Mouse (Mus musculus) stomach, postnatal 0 days (tissue): ENCODE measurements around the gene Wdr54. TPM values are rescaled to one million over a fixed set of nuclear protein-coding genes. Genes with fewer than 3 reads are reported as not detected.
"Not testable (repeated sequence)": the region's sequence is repeated elsewhere in the genome, so short reads cannot be mapped to it uniquely, and the experiment has no call there.

Source experiments
- ATAC-seq: fragments of 200-750 bp; cut with Nextera tagmentation; 2 replicates; pipeline ENCODE4 v1.8.0; 2017; ENCODE audit not compliant: low FRiP score, low TSS enrichment
- DNase-seq: peaks from one replicate; pipeline ENCODE4 v3.0.0-alpha.2; 2016; ENCODE audit warnings: low spot score
- H3K27ac ChIP-seq: fragments of 300-500 bp; sonication (generic); replicated peaks from 2 replicates; pipeline ENCODE4 v1.5.1; 2014; ENCODE audit warnings: mild to moderate bottlenecking, control low read depth
- H3K27me3 ChIP-seq: fragments of 300-500 bp; sonication (generic); 2 replicates; pipeline ENCODE4 v1.6.1; 2014; ENCODE audit warnings: low read length; ENCODE audit not compliant: control insufficient read depth, insufficient read depth
- H3K36me3 ChIP-seq: fragments of 300-500 bp; sonication (generic); 2 replicates; pipeline ENCODE4 v1.6.1; 2014; ENCODE audit warnings: low read length, mixed read lengths; ENCODE audit not compliant: control insufficient read depth, insufficient read depth
- H3K4me1 ChIP-seq: fragments of 300-500 bp; sonication (generic); replicated peaks from 2 replicates; pipeline ENCODE4 v1.6.1; 2014; ENCODE audit warnings: antibody characterized with exemption; ENCODE audit not compliant: control insufficient read depth, insufficient read depth
- H3K4me2 ChIP-seq: fragments of 300-500 bp; sonication (generic); replicated peaks from 2 replicates; pipeline ENCODE4 v1.6.1; 2014; ENCODE audit warnings: low read depth, mild to moderate bottlenecking, control low read depth, moderate library complexity
- H3K4me3 ChIP-seq: fragments of 300-500 bp; sonication (generic); 2 replicates; pipeline ENCODE4 v1.5.1; 2014; ENCODE audit warnings: low read depth, low read length, control low read depth
- H3K9ac ChIP-seq: fragments of 300-500 bp; sonication (generic); 2 replicates; pipeline ENCODE4 v1.6.1; 2014; ENCODE audit warnings: mild to moderate bottlenecking, low read length, control low read depth, mixed read lengths
- H3K9me3 ChIP-seq: fragments of 300-500 bp; sonication (generic); 2 replicates; pipeline ENCODE4 v1.6.1; 2016; ENCODE audit warnings: low read length; ENCODE audit not compliant: control insufficient read depth
- CTCF ChIP-seq: IDR thresholded peaks from 2 replicates; pipeline ENCODE4 v1.5.1; 2016; ENCODE audit warnings: antibody characterized with exemption, low read depth, mild to moderate bottlenecking, moderate library complexity
- EP300 ChIP-seq: optimal IDR thresholded peaks from 2 replicates; pipeline ENCODE3; 2016; ENCODE audit warnings: antibody characterized with exemption
- WGBS: fragments of 180-500 bp; shearing (Covaris S2); extraction: QIAGEN DNeasy Blood & Tissue Kit; methylation state at CpG from one replicate; pipeline ENCODE4 v1.1.7; 2014; 5-methylcytosine and 5-hydroxymethylcytosine counted together
- polyA plus RNA-seq: library from polyadenylated mRNA; unstranded; fragments of >200 nt; fragmentation: Nextera tagmentation; extraction: Ambion mirVana; gene quantifications from 2 replicates; pipeline ENCODE4 v1.2.1, GENCODE M21; 2015

Wdr54 gene
- polyA plus RNA-seq, 1 experiment from 2014 or later, result 1.6 TPM

GRCm38 (mm10) chr6:83165026-83165606 lies 8.9 kb upstream of the Wdr54 start:
- peaks cover 5% of the 10 kb centered on the region for H3K4me1 ChIP-seq
- DNase-seq, result no peak
- H3K36me3 ChIP-seq, result no peaks in the 10 kb centered on the region
- peak overlapping the region; percentile 45; the same call in 1 of the 2 replicates for H3K9ac ChIP-seq
- H3K27ac ChIP-seq, result peak overlapping the region; percentile 81
- H3K4me2 ChIP-seq, result peak overlapping the region; percentile 70
- no peaks in the 10 kb centered on the region for H3K9me3 ChIP-seq
- 3% methylated on average over 6 of the region's 6 CpGs for WGBS
- no peak for TF ChIP-seq CTCF
- no peak for TF ChIP-seq EP300
- peaks cover 12% of the 10 kb centered on the region; the same call in 1 of the 2 replicates for H3K27me3 ChIP-seq
- ATAC-seq, result peak; percentile 9; the same call in 1 of the 2 replicates
- peak overlapping the region; percentile 94 for H3K4me3 ChIP-seq

- peak; percentile 31; the same call in 1 of the 2 replicates for ATAC-seq
Observed at GRCm38 (mm10) chr6:83162701-83163100, 6.5 kb upstream of the Wdr54 start.

GRCm38 (mm10) chr6:83161921-83162641 lies 5.9 kb upstream of the Wdr54 start:
- under 1% methylated on average over 49 of the region's 49 CpGs for WGBS
- Histone ChIP-seq H3K36me3 (no peaks in the 10 kb centered on the region), H3K9ac (peak overlapping the region; percentile 60), H3K9me3 (no peaks in the 10 kb centered on the region), H3K27ac (no peak overlapping the region), H3K4me3 (peak overlapping the region; percentile 50), H3K4me2 (peak overlapping the region; percentile 77), H3K27me3 (peaks cover 12% of the 10 kb centered on the region; the same call in 1 of the 2 replicates), H3K4me1 (peaks cover 5% of the 10 kb centered on the region)
- TF ChIP-seq CTCF, result no peak
- TF ChIP-seq EP300, result no peak
- peak; percentile 62 for DNase-seq
- ATAC-seq, result peak; percentile 6; the same call in 1 of the 2 replicates

More at GRCm38 (mm10) chr6:83162701-83163100, 6.5 kb upstream of the Wdr54 start:
- peak overlapping the region; percentile 77 for H3K4me2 ChIP-seq
- peaks cover 12% of the 10 kb centered on the region; the same call in 1 of the 2 replicates for H3K27me3 ChIP-seq
- peak overlapping the region; percentile 50 for H3K4me3 ChIP-seq
- DNase-seq, result peak; percentile 71
- H3K4me1 ChIP-seq, result peaks cover 5% of the 10 kb centered on the region
- no peaks in the 10 kb centered on the region for H3K36me3 ChIP-seq
- no peak for TF ChIP-seq EP300
- TF ChIP-seq CTCF, result peak; percentile 84
- WGBS, result under 1% methylated on average over 8 of the region's 8 CpGs
- H3K27ac ChIP-seq, result no peak overlapping the region
- H3K9me3 ChIP-seq, result no peaks in the 10 kb centered on the region
- peak overlapping the region; percentile 60 for H3K9ac ChIP-seq

- peak overlapping the region; percentile 50 for H3K4me3 ChIP-seq
- H3K4me2 ChIP-seq, result peak overlapping the region; percentile 77
- DNase-seq (no peak), ATAC-seq (no peak)
- 21% methylated on average over 19 of the region's 19 CpGs for WGBS
- H3K27ac ChIP-seq, result no peak overlapping the region
- TF ChIP-seq CTCF (no peak), EP300 (no peak)
- H3K27me3 ChIP-seq, result peaks cover 12% of the 10 kb centered on the region; the same call in 1 of the 2 replicates
- H3K9me3 ChIP-seq, result no peaks in the 10 kb centered on the region
- peaks cover 5% of the 10 kb centered on the region for H3K4me1 ChIP-seq
- H3K9ac ChIP-seq, result peak overlapping the region; percentile 60; the same call in 1 of the 2 replicates
- H3K36me3 ChIP-seq, result no peaks in the 10 kb centered on the region
Observed at GRCm38 (mm10) chr6:83161442-83161841, 5.2 kb upstream of the Wdr54 start.

- H3K9me3 ChIP-seq, H3K9ac ChIP-seq, H3K36me3 ChIP-seq, H3K27ac ChIP-seq, H3K4me3 ChIP-seq, H3K4me1 ChIP-seq, H3K4me2 ChIP-seq: not testable (repeated sequence)
- 0 out of 2 replicates have a peak, but pooled peaks have one; percentile 13 for ATAC-seq
- peak; percentile 79 for TF ChIP-seq CTCF
- H3K27me3 ChIP-seq, result peaks cover 12% of the 10 kb centered on the region; the same call in 1 of the 2 replicates
- WGBS, result 19% methylated on average over 3 of the region's 3 CpGs
- peak; percentile 54 for DNase-seq
Observed at GRCm38 (mm10) chr6:83159456-83159855, 3.3 kb upstream of the Wdr54 start.
